Mouse (Mus musculus) MEL (cell line): ENCODE measurements at regions not wholly inside any gene's neighbourhood (a gene's known extent, or its start where the extent isn't known, plus 50 kb on each side); places are given as distances from the start of the nearest gene placed in this dataset.

ENCODE experiments used
- DNase-seq: peaks from one replicate; pipeline ENCODE4 v3.0.0; 2011; ENCODE audit warnings: low read depth, low spot score
- H3K27ac ChIP-seq: 2 replicates; pipeline ENCODE4 v1.5.1; 2012; ENCODE audit warnings: low read depth, mild to moderate bottlenecking, control low read depth, low read length, moderate library complexity; ENCODE audit not compliant: control insufficient read depth
- H3K27me3 ChIP-seq, 2 experiments: fragments of 150-350 bp in 1 of 2; sonication (generic) in 1 of 2; 2 replicates each; pipeline ENCODE4 v1.6.1; 2012; ENCODE audit warnings: low read length in 2 of 2, mild to moderate bottlenecking in 2 of 2, improper control_type of control experiment in 1 of 2, moderate library complexity in 1 of 2; ENCODE audit not compliant: insufficient read depth in 2 of 2, control insufficient read depth in 1 of 2
- H3K36me3 ChIP-seq, 2 experiments: 2 replicates each; pipeline ENCODE4 v1.6.1; 2012 to 2014; ENCODE audit warnings: low read length in 2 of 2, improper control_type of control experiment in 1 of 2, inconsistent platforms in 1 of 2, mild to moderate bottlenecking in 1 of 2; ENCODE audit not compliant: insufficient read depth in 2 of 2, control insufficient read depth in 1 of 2
- H3K4me1 ChIP-seq, 2 experiments: fragments of 150-350 bp in 1 of 2; sonication (generic) in 1 of 2; 2 replicates each; pipeline ENCODE4 v1.6.1; 2012; ENCODE audit warnings: low read length in 2 of 2, improper control_type of control experiment in 1 of 2, mild to moderate bottlenecking in 1 of 2; ENCODE audit not compliant: insufficient read depth in 2 of 2, control insufficient read depth in 1 of 2
- H3K4me3 ChIP-seq, 2 experiments: fragments of 150-350 bp in 1 of 2; sonication (generic) in 1 of 2; 2 replicates each; pipeline ENCODE4 v1.5.1; 2012; ENCODE audit warnings: low read depth in 2 of 2, low read length in 2 of 2, mild to moderate bottlenecking in 2 of 2, moderate library complexity in 2 of 2, control low read depth in 1 of 2, improper control_type of control experiment in 1 of 2; ENCODE audit not compliant: control insufficient read depth in 1 of 2, insufficient read depth in 1 of 2
- H3K79me2 ChIP-seq: 2 replicates; pipeline ENCODE4 v1.6.1; 2012; ENCODE audit warnings: mild to moderate bottlenecking, low read length, moderate library complexity; ENCODE audit not compliant: control insufficient read depth, poor library complexity, insufficient read depth
- H3K9ac ChIP-seq: 2 replicates; pipeline ENCODE4 v1.6.1; 2012; ENCODE audit warnings: low read depth, mild to moderate bottlenecking, control low read depth, low read length, moderate library complexity; ENCODE audit not compliant: control insufficient read depth, poor library complexity, severe bottlenecking
- H3K9me3 ChIP-seq: fragments of 150-350 bp; sonication (generic); replicated peaks from 2 replicates; pipeline ENCODE4 v1.6.1; 2012; ENCODE audit warnings: mild to moderate bottlenecking, low read length, improper control_type of control experiment, moderate library complexity; ENCODE audit not compliant: insufficient read depth
- CHD2 ChIP-seq: IDR thresholded peaks from 2 replicates; pipeline ENCODE4 v1.6.1; 2011; ENCODE audit warnings: low read length, improper control_type of control experiment
- E2F4 ChIP-seq: IDR thresholded peaks from 2 replicates; pipeline ENCODE4 v1.6.1; 2011; ENCODE audit warnings: low read depth, low read length, improper control_type of control experiment, borderline replicate concordance
- EP300 ChIP-seq, 2 experiments: IDR thresholded peaks; 2 replicates each; pipeline ENCODE4 v1.6.1; 2011; ENCODE audit warnings: improper control_type of control experiment in 2 of 2, low read length in 2 of 2, low read depth in 1 of 2, mild to moderate bottlenecking in 1 of 2
- GATA1 ChIP-seq: IDR thresholded peaks from 2 replicates; pipeline ENCODE4 v1.6.1; 2011; ENCODE audit warnings: low read depth, low read length, improper control_type of control experiment
- HCFC1 ChIP-seq: IDR thresholded peaks from 2 replicates; pipeline ENCODE4 v1.6.1; 2012; ENCODE audit warnings: low read depth, mild to moderate bottlenecking, inconsistent platforms, low read length, improper control_type of control experiment, moderate library complexity
- KAT2A ChIP-seq: conservative IDR thresholded peaks from 2 replicates; pipeline ENCODE4 v1.6.1; 2012; ENCODE audit warnings: low read depth, low read length, improper control_type of control experiment, inconsistent platforms
- MAX ChIP-seq: IDR thresholded peaks from 2 replicates; pipeline ENCODE4 v1.6.1; 2011; ENCODE audit warnings: low read length, improper control_type of control experiment
- MAZ ChIP-seq: IDR thresholded peaks from 2 replicates; pipeline ENCODE4 v1.6.1; 2012; ENCODE audit warnings: low read depth, mild to moderate bottlenecking, inconsistent platforms, low read length, improper control_type of control experiment
- MEF2A ChIP-seq: IDR thresholded peaks from 2 replicates; pipeline ENCODE4 v1.6.1; 2014; ENCODE audit warnings: low read depth, mild to moderate bottlenecking, inconsistent platforms, low read length, improper control_type of control experiment; ENCODE audit not compliant: poor library complexity, insufficient replicate concordance, severe bottlenecking; ENCODE audit errors: extremely low read depth
- MYB ChIP-seq: IDR thresholded peaks from 2 replicates; pipeline ENCODE4 v1.6.1; 2011; ENCODE audit warnings: mild to moderate bottlenecking, low read depth, low read length, improper control_type of control experiment
- MYC ChIP-seq: IDR thresholded peaks from 2 replicates; pipeline ENCODE4 v1.6.1; 2011; ENCODE audit warnings: low read depth, mild to moderate bottlenecking, low read length, improper control_type of control experiment, moderate library complexity
- POLR2A ChIP-seq, 2 experiments: IDR thresholded peaks; 2 replicates each; pipeline ENCODE4 v1.6.1; 2011 to 2012; ENCODE audit warnings: low read length in 2 of 2, mild to moderate bottlenecking in 2 of 2, control low read depth in 1 of 2, improper control_type of control experiment in 1 of 2, low read depth in 1 of 2, moderate library complexity in 1 of 2; ENCODE audit not compliant: control insufficient read depth in 1 of 2, insufficient read depth in 1 of 2, poor library complexity in 1 of 2
- POLR2AphosphoS2 ChIP-seq: IDR thresholded peaks from 2 replicates; pipeline ENCODE4 v1.6.1; 2011; ENCODE audit warnings: low read length, improper control_type of control experiment
- RCOR1 ChIP-seq: IDR thresholded peaks from 2 replicates; pipeline ENCODE4 v1.6.1; 2012; ENCODE audit warnings: low read depth, mild to moderate bottlenecking, inconsistent platforms, low read length, improper control_type of control experiment
- TAL1 ChIP-seq: IDR thresholded peaks from 2 replicates; pipeline ENCODE4 v1.6.1; 2012; ENCODE audit warnings: mild to moderate bottlenecking, inconsistent platforms, low read length, moderate library complexity, mixed read lengths
- UBTF ChIP-seq: IDR thresholded peaks from 2 replicates; pipeline ENCODE4 v1.6.1; 2012; ENCODE audit warnings: low read depth, mild to moderate bottlenecking, inconsistent platforms, low read length, improper control_type of control experiment, moderate library complexity, borderline replicate concordance; ENCODE audit not compliant: insufficient read depth
- USF1 ChIP-seq: IDR thresholded peaks from 2 replicates; pipeline ENCODE4 v1.6.1; 2014; ENCODE audit warnings: low read depth, mild to moderate bottlenecking, inconsistent platforms, low read length, improper control_type of control experiment, moderate library complexity
- USF2 ChIP-seq, 2 experiments: IDR thresholded peaks; 2 replicates each; pipeline ENCODE4 v1.6.1; 2011 to 2012; ENCODE audit warnings: improper control_type of control experiment in 2 of 2, low read length in 2 of 2, borderline replicate concordance in 1 of 2, inconsistent platforms in 1 of 2, low read depth in 1 of 2, mild to moderate bottlenecking in 1 of 2; ENCODE audit not compliant: insufficient read depth in 1 of 2
- ZNF384 ChIP-seq: IDR thresholded peaks from 2 replicates; pipeline ENCODE4 v1.6.1; 2012; ENCODE audit warnings: low read depth, mild to moderate bottlenecking, inconsistent platforms, low read length, improper control_type of control experiment

DNA sequence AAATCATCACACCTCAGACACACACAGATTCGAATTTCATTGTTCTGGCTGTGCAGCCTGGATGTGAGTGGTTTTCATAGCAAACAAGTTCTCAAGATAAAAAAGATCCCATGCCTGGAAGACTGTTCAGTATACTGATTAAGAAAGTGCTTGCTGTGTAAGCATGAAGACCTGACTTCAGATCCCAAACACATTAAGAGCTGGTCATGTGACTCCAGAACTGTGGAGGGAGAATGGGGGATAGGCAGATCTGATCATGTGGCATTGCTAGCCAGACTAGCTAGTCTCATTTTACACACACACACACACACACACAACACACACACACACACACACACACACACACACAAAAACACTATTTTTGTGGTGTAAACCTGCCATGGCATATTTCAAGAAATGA is 119.4 kb upstream of the Plxna4 start:
- Histone ChIP-seq H3K79me2 (no peaks in the 10 kb centered on the region), H3K9me3 (no peaks in the 10 kb centered on the region), H3K36me3 (no peaks in the 10 kb centered on the region), H3K4me1 (no peaks in the 10 kb centered on the region), H3K9ac (no peak overlapping the region), H3K27me3 (no peaks in the 10 kb centered on the region), H3K27ac (no peak overlapping the region), H3K4me3 (no peak overlapping the region)
- no peak for DNase-seq
- TF ChIP-seq USF2 (IDR thresholded peaks at IDR 0.05; ENCODE audit: borderline replicate concordance in 1 of 2, insufficient read depth in 1 of 2, low read depth in 1 of 2, low read length in 2 of 2) (no peak), USF1 (no peak), MYB (no peak), MAX (no peak), ZNF384 (no peak), UBTF (no peak), RCOR1 (no peak), MYC (no peak), POLR2AphosphoS2 (no peak), EP300 (IDR thresholded peaks at IDR 0.05; ENCODE audit: low read depth in 1 of 2, low read length in 2 of 2) (no peak)

- no peak for DNase-seq
- Histone ChIP-seq H3K9me3 (no peaks in the 10 kb centered on the region), H3K27me3 (no peaks in the 10 kb centered on the region), H3K27ac (no peak overlapping the region), H3K9ac (no peak overlapping the region), H3K4me3 (no peak overlapping the region), H3K79me2 (no peaks in the 10 kb centered on the region), H3K4me1 (no peaks in the 10 kb centered on the region), H3K36me3 (no peaks in the 10 kb centered on the region)
- TF ChIP-seq TAL1 (no peak), KAT2A (no peak), GATA1 (no peak), UBTF (no peak), EP300 (IDR thresholded peaks at IDR 0.05; ENCODE audit: low read depth in 1 of 2, low read length in 2 of 2) (no peak), MEF2A (no peak), CHD2 (no peak), POLR2A (IDR thresholded peaks at IDR 0.05; ENCODE audit: control insufficient read depth in 1 of 2, insufficient read depth in 1 of 2, low read depth in 1 of 2, low read length in 2 of 2, poor library complexity in 1 of 2) (no peak), MYC (no peak), E2F4 (no peak), MAZ (no peak), HCFC1 (no peak)
Measured at GRCm38 (mm10) chr6:32706376-32706775, 118.4 kb upstream of the Plxna4 start.
